Mouse (Mus musculus) layer of hippocampus, postnatal 25 days (tissue): ENCODE results near the gene Ccl4. TPM values are rescaled to one million over a fixed set of nuclear protein-coding genes. Genes with fewer than 3 reads are reported as not detected.

Experiments used
- DNase-seq, 2 experiments: peaks; one replicate each; pipeline ENCODE4 v3.0.0; 2022; ENCODE audit warnings: mixed read lengths in 2 of 2, low spot score in 1 of 2; ENCODE audit errors: extremely low spot score in 1 of 2
- total RNA-seq, 2 experiments: library from RNA; stranded (reverse); gene quantifications; 2 replicates each; pipeline ENCODE4 v1.2.3; 2021

Ccl4 gene
- total RNA-seq = not detected

DNA sequence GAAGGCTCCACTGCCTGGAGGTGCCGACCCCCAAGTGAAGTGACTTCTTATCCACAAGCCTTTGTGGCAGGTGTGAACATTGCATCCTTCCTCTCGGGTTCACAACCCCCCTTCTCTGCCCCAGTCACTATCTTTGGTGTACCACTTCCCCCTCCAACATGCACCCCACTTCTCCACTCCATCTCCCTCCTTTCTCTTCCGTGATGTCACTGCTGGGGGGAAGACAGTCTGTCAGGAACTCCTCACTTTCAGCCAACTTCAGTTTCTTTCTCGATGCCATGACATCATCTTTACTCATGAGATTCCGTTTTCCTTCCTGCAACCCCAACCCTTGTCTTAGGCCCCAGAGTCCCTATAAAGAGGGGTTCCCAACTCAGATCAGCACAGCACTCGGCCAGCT lies at the start of gene Ccl4:
TSS of gene Ccl4 (plus strand) at position 381 of the 400 bp plus-strand sequence.
- no peak for DNase-seq

DNA sequence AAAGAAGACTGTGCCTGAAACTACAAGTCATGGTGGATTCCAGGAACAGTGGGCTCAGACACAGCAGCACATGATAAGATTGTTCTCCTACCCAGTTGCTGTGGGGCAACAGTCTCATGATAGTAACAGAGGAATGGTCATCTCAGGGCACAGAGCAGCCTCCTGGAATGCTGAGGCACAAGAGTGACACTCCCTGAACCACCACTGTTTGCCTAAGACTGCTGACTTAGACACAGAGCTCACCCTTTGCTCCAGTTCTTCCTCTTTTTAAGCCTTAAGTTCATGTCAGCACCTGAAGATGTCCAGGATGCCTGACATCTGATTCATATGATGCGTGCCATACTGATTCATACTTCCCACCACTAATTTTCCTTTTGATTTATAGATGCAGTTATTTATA lies 45.8 kb upstream of the Ccl4 start:
- no peak for DNase-seq

DNA sequence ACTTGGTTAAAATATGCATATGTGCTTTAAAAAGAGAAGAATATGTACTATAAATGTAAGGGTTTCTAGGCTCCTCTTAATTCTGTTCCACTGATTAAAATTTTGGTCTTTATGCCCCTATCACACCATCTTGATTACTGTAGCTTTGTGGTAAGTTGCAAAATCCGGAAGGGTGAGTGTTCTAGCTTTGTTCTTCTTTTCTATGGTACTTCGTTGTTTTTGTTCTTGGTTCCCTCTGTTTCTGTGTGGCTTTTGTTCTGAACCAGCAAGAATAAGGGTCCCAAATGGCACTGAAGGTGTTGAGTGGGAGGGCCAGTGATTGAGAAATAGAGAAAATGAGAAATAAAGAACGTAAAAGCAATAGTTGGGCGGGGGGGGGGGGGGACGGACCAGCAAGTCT lies 44.1 kb upstream of the Ccl4 start:
- no peak for DNase-seq

DNA sequence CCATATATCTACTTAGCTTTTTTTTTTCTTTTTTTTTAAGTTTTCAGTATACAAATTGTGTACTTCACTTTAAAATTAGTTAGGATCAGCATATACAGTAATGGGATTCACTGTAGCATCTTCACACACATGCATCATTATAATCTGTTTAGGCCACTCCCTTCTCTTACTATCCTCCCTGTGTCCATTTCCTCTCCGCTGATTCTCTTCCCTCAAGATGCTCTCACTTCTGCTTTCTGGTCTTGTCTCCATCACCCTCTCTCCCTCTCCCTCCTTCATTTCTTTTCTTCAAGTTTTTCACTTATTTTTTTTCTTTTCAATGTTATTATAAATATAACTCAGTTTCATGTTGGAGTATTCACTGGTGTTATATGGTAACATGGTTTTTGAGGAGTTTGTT lies 43.3 kb upstream of the Ccl4 start:
- no peak for DNase-seq

DNA sequence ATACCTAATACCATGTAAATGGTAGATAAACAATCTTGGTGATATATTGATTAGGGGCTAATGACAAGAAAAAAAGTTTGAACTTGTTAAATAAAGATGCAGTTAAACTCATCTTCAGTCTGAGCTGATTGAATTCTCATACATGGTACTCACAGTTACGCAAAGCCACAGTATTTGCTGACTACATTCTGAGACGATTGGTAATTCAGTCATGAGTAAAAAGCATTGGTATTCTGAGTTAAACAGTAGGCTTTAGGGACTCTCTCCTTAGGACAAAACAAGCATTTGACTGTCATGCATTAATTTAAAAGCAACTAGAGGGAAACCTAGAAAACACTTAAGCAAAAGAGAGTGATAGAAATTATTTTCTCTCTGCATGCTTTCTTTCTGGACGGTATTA lies 38.8 kb upstream of the Ccl4 start:
- DNase-seq = no peak

DNA sequence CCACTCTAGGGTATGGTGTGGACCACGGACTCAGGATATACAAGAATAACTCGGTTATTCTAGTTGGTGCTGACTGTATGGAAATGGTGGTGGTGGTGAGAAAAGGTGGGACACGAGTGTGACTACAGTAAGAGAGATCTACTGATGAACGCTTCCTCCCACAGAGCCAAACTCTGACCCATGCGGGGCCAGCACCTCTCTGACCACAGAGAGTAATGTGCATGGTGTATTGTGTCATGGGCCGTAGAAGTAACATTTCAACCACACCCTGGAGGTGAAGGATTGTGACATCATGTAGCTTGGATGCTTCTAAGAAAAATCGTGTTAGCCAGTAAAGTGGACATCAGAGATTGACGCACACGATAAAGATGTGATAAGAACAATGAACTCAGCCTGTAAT lies 33.6 kb upstream of the Ccl4 start:
- no peak for DNase-seq

DNA sequence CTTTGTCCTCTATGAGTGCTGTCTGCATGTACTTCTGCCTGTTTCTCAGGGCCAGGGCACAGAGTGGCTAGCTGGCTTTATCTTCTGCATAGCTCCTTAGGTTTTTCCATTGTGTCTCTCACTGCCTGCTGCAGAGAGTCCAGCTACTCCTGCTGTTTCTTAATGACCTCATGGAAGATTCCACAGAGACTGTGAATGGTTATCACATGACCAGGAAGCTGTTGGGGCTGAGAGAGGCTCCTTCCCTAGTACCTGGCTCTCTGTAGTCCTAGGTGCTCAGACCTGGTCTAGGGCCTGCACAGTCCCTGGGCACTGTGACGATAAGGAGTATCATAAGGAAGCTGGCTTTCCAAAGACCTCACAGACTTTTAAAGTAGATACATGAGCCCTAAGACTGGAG lies 31.8 kb upstream of the Ccl4 start:
- DNase-seq = no peak

DNA sequence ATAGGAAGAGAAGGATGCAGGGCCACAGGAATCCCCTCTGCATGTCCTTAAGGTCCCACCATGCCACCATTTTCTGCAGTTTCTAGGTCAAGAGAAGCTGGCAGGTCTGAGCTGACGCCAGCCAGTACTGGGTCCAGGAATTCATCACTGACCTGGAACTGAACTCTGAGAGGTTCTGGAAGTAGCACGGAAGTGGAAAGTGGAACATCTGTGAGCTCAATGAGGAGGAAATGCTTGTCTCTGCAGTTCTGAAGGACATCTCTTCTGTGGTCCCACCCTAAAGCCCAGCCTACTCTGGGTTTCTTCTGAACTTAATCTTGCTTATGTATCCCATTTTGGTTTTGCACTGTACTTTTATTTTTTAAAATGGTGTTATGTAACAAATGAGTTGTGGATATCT lies 31.3 kb upstream of the Ccl4 start:
- no peak for DNase-seq

DNA sequence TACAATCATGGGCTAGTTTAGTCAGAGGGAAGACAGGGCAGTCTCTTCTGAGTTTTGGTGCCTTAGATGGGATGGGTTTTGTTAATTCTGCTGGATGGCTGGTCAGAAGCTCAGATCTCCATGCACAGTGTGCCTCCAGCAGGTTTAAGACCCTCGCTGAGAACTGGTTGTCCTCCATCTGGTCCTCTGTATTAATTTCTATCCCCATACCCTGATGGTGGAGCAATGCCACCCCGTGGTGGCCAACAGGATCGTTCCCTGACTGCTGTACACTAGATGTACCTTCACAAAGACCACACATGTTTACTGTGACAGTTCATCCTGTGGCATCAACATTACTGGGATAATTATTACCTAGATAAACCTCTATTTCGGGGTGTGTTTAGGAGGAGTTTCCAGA lies 29.6 kb upstream of the Ccl4 start:
- DNase-seq = peak in 1 of 2 experiments; percentile 7

DNA sequence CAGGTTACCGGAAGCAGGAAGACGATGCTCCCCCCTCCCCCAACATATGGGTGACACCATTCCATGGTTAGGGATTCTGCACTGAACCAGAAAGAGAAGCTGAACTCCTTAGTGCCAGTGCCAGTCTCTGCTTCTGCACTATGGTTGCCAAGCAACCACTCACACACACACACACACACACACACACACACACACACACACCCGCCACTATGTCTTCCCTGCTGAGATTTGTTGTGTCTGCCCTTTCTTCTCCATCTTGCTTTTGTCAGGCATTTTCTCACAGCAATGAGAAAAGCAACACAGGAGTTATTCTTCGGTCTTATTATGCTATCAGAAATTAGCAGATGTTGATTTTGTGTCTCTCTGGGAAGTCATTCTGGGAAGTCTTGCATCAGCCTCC lies 28.0 kb upstream of the Ccl4 start:
- DNase-seq = peak in 1 of 2 experiments; percentile 3

DNA sequence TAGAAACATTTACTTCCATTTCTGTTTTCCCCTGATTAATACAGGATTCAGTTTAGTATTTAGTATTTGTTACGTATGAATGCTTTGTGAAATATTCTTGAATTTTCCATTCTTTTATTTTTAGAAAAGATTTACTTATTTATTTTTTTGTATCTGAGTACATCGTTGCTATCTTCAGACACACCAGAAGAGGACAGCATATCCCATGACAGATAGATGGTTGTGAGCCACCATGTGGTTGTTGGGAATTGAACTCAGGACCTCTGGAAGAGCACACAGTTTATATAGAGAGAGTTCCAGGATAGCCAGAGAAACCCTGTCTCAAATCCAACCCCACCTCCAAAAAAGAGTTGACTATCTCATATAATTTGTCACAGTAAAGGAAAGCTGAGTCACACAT lies 27.5 kb upstream of the Ccl4 start:
- no peak for DNase-seq

DNA sequence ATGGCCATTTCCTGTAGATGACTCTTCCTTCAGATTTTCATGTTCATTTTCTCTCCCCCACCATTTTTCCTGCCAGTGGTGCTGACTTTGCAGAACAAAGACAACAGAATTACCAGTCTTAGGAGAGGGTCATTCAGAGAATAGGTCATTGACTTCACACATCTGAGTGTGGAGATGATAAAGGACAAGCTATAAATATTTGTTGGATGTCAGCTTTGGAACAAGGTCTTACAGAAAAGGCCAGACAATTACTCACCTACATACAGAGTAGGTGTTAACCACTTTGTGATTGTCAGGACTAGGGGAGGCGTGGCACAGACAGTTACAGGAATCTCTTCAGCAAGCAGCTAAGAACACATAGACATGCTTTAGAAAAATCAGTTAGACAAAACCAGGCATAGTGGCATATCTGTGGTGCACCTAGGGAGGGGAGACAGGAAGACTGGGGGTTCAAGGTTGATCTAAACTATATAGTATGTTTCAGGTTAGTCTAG lies 25.6 kb upstream of the Ccl4 start:
- DNase-seq = no peak

DNA sequence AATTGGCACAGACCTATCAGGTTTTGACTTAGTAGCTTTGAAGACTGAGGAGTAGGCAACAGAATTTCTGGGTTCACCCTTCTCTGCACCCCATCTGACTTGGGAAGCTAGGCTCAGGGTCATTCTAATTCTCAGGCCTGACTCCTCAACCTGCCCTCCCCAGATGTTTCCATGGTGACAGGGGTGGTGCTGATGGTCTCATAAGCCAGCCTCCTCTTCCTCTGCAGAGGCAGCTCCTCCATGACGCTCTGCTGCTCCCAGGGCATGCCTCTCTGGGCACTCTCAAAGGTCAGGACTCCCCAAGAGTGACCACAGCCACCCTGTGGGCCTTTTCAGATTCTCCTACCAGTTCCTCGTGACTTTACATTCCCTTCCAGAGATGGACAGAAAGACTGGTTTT lies 23.4 kb upstream of the Ccl4 start:
- DNase-seq = no peak

DNA sequence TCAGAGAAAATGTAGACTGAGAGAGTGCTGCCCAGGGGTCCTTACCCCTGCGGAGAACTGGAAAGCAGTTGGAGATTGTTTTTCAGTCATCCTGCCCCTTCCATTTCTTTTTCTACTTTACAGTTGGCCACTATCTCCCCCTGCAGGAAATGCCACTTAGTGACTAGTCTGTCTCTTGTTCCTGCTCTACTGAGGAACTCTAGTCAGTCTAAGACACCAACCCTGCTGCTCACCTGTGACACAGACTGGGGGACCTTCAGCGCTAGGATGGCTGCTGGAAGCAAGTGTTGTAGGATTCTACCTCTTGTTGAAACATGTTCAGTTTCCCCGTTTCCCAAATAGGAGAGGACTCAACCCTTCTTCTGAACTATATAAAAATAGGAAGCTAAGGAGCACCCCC lies 22.9 kb upstream of the Ccl4 start:
- DNase-seq = no peak

DNA sequence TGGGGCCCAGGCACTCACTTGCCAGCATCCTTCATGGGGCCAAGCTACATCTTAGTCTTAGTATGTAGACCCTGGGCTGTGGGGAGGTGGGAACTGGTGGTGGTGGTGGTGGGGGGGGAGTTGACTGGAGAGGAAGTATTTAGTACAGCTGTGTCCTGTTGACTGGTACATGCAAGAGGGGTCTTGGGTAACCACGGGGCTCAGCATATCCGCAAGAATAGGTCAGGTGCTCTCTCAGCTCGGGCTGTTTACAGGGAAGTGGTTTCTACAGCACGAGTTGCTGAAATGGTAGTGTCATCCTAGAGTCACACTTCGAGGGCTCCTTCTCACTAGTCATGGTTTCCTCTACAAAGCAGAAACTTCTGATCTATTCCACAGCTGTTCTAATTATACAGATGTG lies 22.2 kb upstream of the Ccl4 start:
- no peak for DNase-seq

DNA sequence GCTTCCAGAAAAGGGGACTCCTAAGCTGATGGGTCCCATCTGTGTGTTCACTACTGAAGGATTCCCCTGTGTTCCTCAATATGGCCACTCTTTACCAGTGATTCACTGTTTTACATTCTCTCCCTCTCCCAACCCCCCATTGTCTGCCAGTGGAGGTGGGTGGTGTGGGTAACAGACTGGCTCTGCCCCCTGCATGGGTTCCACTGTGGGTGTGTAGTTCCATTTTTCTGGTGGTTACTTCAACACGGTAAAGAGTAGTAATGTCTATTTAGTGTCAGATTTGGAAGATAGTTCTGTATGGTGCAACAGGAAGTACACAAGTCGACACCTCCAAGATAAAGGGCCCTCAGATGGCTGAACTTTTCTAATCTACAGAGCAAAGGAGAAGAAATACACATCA lies 21.2 kb upstream of the Ccl4 start:
- no peak for DNase-seq

DNA sequence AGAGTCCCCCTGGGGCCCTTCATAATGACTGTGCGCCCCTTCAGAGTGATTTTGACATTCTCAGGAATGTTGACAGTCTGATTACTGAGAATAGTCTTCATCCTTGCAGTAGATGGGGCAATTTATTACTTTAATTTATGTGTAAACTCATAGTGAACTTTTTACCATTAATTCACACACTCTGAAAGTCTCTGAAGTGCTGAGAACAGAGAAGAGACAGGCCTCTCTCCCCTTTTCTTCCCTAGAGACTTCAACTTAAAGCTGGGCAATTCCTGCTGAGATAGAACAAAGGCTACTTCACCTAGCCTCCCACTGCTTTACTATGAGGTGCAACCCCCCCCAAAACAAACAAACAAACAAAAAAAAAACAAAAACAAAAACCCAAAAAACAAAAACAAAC lies 16.9 kb upstream of the Ccl4 start, which contains the start of gene Rpl9-ps1:
TSS of gene Rpl9-ps1 (minus strand) at position 101 of the 400 bp plus-strand sequence.
- DNase-seq = no peak

DNA sequence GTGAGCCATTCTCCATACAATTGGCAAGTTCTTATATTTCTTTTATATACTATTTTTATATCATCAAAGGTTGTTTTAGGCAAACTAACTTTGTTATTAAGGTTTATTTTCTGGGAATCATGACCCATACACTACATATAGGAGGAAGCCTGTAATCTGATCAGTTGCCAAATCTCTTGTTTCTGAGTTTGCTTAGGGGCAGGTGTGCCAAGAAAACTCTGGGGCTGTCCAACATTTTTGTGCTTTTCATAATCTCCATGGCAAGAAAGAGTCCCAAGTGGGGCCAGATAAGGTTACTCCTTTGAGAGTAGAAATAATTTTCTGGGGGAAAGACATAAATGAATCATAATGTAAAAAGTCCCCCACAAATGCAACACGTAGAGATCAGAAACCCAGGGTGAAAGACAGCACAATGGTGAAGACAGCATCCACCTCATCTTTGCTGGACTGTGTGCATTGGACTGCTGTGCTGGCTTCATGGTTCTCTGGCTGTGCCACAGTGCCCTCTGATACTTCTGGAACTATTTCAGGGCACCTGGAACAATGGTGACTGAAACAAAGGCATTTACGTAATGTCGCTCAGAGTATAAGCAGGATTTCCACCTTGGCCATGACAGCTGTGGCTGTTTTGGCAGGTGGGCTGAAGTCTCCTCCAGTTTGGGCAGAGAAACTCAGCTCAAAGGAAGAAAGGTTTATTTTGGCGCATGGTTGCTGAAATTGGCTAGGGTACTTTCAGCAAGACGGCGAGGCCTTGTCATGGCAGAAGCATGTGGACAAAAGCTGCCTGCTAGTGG lies 15.8 kb upstream of the Ccl4 start:
- no peak for DNase-seq

DNA sequence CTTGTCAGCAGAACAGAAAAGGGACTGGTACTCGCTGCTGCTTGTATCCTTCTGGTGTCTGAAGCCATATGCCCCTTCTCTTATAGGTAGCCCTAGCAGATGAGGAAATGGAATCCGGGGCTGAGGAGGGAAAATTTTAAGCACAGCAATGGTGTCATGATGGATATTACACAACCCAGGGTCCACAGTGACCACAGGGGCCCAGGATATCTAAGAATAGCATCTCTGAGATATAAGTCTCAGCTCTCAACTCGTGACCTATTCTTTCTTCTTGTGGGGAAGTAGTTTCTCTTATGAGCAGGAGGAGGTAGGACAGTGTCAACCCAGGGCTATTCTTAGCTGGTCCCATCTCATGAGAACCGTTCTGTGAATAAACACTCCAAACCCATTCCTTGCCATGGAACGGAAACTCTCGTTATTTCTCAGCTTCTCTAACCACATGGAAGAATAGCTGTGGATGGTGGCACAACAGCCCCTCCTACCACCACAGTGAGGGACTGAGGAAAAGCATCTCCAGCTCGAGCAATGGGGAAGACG lies 13.0 kb upstream of the Ccl4 start, which contains the start of gene Ccl3:
TSS of gene Ccl3 (minus strand) at position 51 of the 537 bp plus-strand sequence.
- no peak for DNase-seq

DNA sequence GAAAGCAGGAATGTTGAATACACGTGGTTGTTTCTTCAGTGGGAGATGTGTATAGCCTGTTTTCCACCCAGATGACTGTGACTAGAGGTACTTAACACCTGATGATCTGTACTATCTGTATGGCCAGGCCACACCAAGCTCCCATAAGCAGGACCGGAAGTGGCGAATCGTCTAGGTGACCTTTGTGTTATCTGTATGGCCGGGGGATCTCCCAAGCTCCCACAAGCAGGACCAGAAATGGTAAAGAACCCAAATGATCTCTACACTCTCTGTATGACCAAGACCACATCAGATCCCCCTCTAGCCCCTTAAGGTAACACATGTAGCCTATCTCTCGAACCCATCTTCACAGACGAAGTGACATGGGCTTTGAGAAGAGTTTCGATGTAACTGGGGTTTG lies 7.8 kb upstream of the Ccl4 start:
- DNase-seq = no peak

DNA sequence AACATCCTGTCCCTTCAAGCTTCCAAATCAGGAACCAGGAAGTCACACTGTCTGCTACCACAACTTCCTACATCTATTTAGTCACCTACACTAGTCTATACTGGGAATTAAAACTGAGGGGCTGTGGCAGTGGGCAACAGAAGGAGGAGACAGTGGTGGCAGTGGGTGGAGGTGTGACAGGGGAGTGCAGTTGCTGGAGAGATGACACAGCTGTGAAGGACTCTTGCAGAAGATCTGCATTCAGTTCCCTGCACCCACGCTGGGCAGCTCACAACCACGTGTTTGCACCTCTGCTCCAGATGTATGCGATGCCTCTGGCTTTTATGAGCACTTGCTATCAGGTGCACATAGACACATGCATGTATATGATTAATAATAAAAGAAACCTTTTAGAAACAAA lies 4.9 kb upstream of the Ccl4 start:
- DNase-seq = no peak

DNA sequence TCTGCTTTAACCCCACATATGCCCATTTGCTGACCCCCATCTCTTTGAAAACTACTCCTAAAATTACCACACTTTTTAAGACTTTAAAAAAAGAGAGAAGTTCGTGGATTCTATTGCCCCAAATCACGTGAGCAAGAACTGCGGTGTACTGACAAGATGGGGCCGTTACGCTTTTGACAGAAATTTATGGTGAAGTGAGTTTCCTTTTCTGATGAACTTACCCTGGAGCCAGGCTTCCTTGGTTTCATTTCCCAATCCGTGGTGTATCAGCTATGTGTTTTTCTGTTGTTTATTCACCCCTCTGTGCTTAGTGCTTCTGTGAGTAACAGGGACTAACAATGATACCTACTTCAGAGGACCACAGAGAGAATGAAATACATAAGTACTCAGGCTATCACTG lies 3.6 kb upstream of the Ccl4 start:
- no peak for DNase-seq
